Mouse (Mus musculus) bone marrow macrophage, adult 2 months (primary cell): ENCODE measurements around the gene Adprhl1. TPM values are rescaled to one million over a fixed set of nuclear protein-coding genes. Genes with fewer than 3 reads are reported as not detected.

Source experiments
- H3K27ac ChIP-seq: 2 replicates; pipeline ENCODE4 v1.5.1; 2012; ENCODE audit warnings: low read depth, low read length; ENCODE audit not compliant: insufficient read depth
- H3K4me1 ChIP-seq: 2 replicates; pipeline ENCODE4 v1.6.1; 2012; ENCODE audit warnings: low read length; ENCODE audit not compliant: control insufficient read depth, insufficient read depth
- H3K4me3 ChIP-seq: 2 replicates; pipeline ENCODE4 v1.5.1; 2012; ENCODE audit warnings: mild to moderate bottlenecking, low read length, moderate library complexity; ENCODE audit not compliant: insufficient read depth
- CTCF ChIP-seq: IDR thresholded peaks from 2 replicates; pipeline ENCODE4 v1.5.1; 2012; ENCODE audit warnings: low read depth, mild to moderate bottlenecking, low read length, moderate library complexity
- POLR2A ChIP-seq: IDR thresholded peaks from 2 replicates; pipeline ENCODE4 v1.6.1; 2012; ENCODE audit warnings: mild to moderate bottlenecking, low read depth, low read length, borderline replicate concordance
- polyA plus RNA-seq: library from polyadenylated mRNA; stranded (reverse); fragments of >200 nt; gene quantifications from 2 replicates; pipeline ENCODE4 v1.2.4, GENCODE M21; 2012; ENCODE audit not compliant: missing spikeins, insufficient read depth, insufficient read length

Gene Adprhl1
- polyA plus RNA-seq, 1 experiment: not detected

GRCm38 (mm10) chr8:13234803-13235202 lies 19.2 kb downstream of the Adprhl1 start:
- Histone ChIP-seq H3K4me1 (no peaks in the 10 kb centered on the region), H3K4me3 (no peak overlapping the region), H3K27ac (no peak overlapping the region)
- TF ChIP-seq CTCF (no peak), POLR2A (no peak)

GRCm38 (mm10) chr8:13230471-13230870 lies 23.5 kb downstream of the Adprhl1 start:
- H3K4me3 ChIP-seq: no peak overlapping the region
- TF ChIP-seq POLR2A (no peak), CTCF (no peak)
- no peak overlapping the region for H3K27ac ChIP-seq
- H3K4me1 ChIP-seq: peaks cover 3% of the 10 kb centered on the region; the same call in 1 of the 2 replicates

DNA sequence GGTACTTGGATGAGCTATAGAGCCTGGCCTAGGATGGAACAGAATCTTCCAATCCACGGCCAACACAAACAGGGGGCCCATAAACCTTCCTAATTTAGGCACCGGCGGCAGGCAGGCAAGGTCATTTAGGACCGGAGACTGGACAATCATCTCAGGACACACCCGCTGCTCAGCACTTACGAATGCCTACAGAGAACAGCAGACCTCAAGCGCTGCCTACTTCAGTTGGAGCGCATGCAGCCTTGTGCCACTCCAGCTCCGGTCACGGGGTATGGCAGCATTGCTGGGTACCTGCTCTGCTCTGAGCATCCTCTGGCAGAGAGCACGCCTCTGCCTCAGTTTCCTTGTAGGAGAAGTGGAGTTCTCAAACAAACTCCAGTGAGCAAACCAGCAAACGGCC lies 24.2 kb downstream of the Adprhl1 start:
- no peak overlapping the region for H3K4me3 ChIP-seq
- peaks cover 3% of the 10 kb centered on the region; the same call in 1 of the 2 replicates for H3K4me1 ChIP-seq
- no peak overlapping the region for H3K27ac ChIP-seq
- TF ChIP-seq POLR2A (no peak), CTCF (no peak)

DNA sequence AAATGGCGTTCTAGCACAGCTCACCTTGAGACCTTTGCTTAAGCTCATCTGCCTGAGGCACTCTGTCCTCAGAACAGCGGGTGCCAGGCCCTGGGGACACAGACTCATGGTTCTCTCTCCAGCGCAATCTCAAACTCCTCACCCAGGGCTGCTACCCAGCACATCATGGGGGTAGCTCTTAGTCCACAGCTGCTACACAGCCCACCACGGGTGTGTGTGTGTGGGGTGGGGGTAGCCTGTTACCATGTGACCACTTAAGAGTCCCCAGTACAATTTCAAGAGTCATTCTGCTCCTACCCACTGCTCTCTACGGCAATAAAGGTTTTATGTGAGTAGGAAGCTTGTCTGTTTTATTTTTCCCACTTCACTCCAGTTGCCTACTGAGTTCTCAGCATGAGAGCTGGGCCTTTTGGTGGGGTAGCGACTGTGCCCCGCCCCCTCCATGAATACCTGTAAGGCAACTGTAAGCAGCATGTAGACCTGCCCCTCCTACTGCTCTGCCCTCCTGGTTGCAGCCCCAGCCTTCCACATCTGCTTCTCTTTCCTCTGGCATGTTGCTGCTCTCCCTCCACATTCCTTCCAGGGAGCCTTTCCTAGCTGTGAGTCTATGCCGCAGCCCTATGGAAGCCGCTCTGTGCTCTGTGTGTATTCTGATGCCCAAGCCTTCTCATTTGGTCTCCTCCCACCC lies 24.9 kb downstream of the Adprhl1 start:
- Histone ChIP-seq H3K4me3 (no peak overlapping the region), H3K27ac (no peak overlapping the region), H3K4me1 (peaks cover 3% of the 10 kb centered on the region; the same call in 1 of the 2 replicates)
- TF ChIP-seq CTCF (no peak), POLR2A (no peak)

DNA sequence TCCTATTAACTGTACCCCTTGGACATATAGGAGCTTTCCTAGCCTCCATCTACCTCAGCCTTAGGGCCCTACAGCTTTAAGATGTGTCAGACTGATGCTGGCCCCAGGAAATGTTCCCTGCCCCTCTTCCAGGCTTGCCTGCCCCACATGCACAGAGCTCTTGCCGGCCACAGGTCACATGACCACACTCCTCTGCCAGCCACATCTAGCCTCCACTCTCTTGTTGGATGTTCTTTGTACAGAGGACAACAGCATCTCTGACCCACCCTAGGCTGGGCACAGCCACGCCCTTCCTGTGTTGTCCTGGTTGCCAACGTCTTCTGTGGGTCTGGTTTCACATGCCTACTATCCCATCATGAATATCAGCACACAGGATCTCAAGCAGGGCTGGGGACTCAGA lies 26.8 kb downstream of the Adprhl1 start:
- Histone ChIP-seq H3K4me1 (peaks cover 3% of the 10 kb centered on the region; the same call in 1 of the 2 replicates), H3K27ac (no peak overlapping the region), H3K4me3 (no peak overlapping the region)
- TF ChIP-seq POLR2A (no peak), CTCF (no peak)

DNA sequence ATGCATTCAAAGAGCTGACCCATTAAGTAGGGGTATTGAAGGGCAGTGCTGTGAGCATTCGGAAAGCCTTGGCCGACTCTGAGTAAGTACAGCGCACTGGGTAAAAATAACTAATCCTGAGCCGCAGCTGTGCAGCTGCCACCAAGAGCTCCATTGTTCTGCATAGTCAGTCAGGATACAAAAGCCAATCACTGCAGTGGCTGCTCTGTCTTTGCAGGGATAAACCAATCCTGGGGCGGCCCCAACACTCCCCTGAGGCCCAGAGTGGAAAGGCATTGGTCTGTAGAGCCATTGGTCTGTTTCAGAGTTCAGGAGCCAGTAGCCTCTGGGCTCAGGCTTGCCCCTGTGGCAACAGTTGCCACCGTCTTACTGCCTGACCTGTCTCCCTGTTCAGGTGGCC lies 27.7 kb downstream of the Adprhl1 start:
- Histone ChIP-seq H3K27ac (no peak overlapping the region), H3K4me3 (no peak overlapping the region), H3K4me1 (peaks cover 3% of the 10 kb centered on the region; the same call in 1 of the 2 replicates)
- TF ChIP-seq POLR2A (no peak), CTCF (no peak)

DNA sequence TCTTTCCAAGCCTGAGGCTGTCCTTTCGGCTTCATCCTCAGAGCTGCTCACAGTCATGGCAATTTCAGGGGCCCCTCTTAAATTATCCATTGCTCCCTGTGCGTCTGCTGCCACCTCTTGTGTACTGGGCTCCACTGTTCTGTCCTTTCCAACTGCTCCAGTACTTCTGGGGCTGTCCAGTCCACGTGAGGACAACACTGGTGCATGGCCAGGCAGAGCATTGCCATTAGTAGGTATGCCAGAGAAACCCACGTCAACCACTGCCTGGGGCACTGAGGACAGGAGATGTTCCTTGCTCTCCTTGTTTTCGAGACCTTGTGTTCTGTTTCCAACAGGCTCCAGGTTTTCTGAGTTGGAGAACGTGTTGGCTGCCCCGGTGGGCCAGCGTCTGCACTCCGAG lies 29.5 kb downstream of the Adprhl1 start:
- no peak for TF ChIP-seq CTCF
- no peak for TF ChIP-seq POLR2A
- H3K4me3 ChIP-seq: no peak overlapping the region
- peaks cover 3% of the 10 kb centered on the region; the same call in 1 of the 2 replicates for H3K4me1 ChIP-seq
- no peak overlapping the region for H3K27ac ChIP-seq

- Histone ChIP-seq H3K27ac (no peak overlapping the region), H3K4me3 (no peak overlapping the region), H3K4me1 (peaks cover 4% of the 10 kb centered on the region)
- TF ChIP-seq POLR2A: no peak
- TF ChIP-seq CTCF: no peak
These were observed 35.5 kb downstream of the Adprhl1 start for GRCm38 (mm10) chr8:13218441-13218840.

GRCm38 (mm10) chr8:13217986-13218385 lies 36.0 kb downstream of the Adprhl1 start:
- Histone ChIP-seq H3K27ac (no peak overlapping the region), H3K4me3 (no peak overlapping the region), H3K4me1 (peaks cover 8% of the 10 kb centered on the region)
- TF ChIP-seq CTCF (no peak), POLR2A (no peak)

DNA sequence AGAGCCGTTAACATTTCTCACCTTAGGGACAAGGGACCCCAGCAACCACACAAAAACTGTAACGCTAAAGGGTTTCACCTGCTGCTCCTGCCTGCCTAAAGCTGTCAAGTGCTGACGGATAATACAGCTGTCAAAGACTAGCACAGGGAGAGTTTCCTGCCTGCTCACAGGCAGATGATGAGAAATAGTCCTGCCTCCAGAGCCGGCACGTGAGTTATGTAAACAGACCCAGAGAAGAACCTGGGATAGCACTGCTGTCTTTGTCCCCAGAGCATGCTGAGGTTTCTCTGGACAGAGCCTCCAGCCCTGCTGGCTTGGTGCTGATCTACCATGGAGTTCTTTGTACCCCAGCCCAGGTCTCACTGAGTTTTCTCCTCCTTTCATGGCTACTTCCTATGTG lies 36.9 kb downstream of the Adprhl1 start:
- peaks cover 13% of the 10 kb centered on the region for H3K4me1 ChIP-seq
- TF ChIP-seq POLR2A (no peak), CTCF (no peak)
- no peak overlapping the region for H3K27ac ChIP-seq
- no peak overlapping the region for H3K4me3 ChIP-seq

- Histone ChIP-seq H3K27ac (no peak overlapping the region), H3K4me3 (no peak overlapping the region), H3K4me1 (peaks cover 13% of the 10 kb centered on the region)
- TF ChIP-seq POLR2A (no peak), CTCF (no peak)
These were observed 37.6 kb downstream of the Adprhl1 start for GRCm38 (mm10) chr8:13216386-13216785.
